Mouse (Mus musculus) gonadal fat pad, adult 2 months (tissue): Measurements from ENCODE around the gene Uba52. TPM values are rescaled to one million over a fixed set of nuclear protein-coding genes. Genes with fewer than 3 reads are reported as not detected.
"Not testable (repeated sequence)": the region's sequence is repeated elsewhere in the genome, so short reads cannot be mapped to it uniquely, and the experiment has no call there.

Experiments used
- DNase-seq: peaks from one replicate; pipeline ENCODE4 v3.0.0-alpha.2; 2012; ENCODE audit warnings: low read depth
- polyA plus RNA-seq: library from polyadenylated mRNA; depleted of rRNA; stranded (reverse); fragments of >200 nt; gene quantifications from 2 replicates; pipeline ENCODE4 v1.2.3, GENCODE M21; 2012

The Uba52 gene
- polyA plus RNA-seq, 1 experiment: 662 TPM

DNA sequence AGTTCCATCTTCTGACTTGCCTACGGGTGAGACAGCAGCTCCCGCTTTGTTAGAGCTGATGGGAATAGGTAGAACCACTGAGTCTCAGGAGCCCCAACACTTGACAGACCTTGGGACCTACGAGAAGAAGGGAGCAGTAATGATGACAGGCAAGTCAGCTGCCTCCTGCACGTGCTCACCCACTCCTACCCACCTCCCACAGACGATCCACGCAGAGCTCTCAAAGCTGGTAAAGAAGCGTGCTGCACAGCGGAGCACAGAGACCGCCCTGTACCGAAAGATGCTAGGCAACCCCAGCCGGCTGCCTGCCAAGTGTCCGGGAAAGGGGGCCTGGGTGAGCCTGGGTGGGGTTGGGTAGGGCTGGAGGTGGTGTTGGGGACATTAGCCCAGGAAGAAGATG, 23.7 kb upstream of the Uba52 start:
- DNase-seq: no peak

DNA sequence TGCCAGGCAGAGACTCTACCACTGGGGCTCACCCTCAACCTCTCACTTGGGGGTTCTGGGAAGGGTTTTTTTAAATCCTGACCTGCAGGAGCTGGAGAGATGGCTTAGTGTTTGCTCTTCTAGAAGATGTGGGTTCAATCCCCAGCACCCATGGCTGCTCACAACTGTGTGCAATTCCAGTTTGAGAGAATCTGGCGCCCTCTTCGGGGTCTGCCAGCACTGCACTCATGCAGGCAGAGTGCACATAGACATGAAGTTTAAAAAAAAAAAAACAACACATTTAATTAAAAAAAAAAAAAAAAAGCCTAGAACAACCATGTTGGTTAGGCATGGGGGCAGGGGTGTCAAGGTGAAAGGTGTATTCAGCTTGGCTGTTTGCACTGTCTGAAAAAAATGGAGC, 19.7 kb upstream of the Uba52 start:
- DNase-seq: no peak

DNA sequence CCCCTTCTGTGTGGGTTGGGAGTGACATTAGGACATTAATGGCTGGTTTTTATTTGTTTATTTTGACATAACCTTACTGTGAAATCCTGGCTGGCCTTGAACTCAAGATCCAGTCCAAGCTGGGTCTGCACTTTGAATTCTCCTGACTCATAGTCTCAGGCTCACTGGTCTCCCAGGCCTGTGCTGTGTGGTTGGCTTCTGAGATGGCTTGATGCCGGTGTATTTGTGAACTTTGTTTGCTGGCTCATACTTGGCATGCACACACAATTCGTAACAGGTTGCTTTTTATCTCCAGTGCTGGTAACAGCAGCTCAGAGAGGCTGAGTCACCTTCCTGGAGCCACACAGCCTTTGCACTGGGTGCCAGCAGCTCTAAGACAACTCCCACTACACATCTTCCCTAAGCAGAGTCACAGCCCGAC, 19.1 kb upstream of the Uba52 start:
- no peak for DNase-seq

DNA sequence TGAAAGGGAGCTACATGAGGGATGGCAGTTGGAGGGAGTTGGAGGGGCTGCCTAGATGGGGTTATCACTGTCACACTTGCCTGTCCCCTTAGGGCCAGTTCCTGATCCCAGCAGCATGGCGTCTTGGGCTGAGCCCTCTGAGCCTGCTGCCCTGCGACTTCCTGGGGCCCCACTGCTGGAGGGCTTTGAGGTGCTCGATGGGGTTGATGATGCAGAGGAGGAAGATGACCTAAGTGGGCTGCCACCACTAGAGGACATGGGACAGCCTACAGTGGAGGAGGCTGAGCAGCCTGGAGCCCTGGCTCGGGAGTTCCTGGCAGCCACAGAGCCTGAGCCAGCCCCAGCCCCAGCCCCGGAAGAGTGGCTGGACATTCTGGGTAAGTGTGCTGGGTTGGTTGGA, 18.7 kb upstream of the Uba52 start:
- DNase-seq: no peak

DNA sequence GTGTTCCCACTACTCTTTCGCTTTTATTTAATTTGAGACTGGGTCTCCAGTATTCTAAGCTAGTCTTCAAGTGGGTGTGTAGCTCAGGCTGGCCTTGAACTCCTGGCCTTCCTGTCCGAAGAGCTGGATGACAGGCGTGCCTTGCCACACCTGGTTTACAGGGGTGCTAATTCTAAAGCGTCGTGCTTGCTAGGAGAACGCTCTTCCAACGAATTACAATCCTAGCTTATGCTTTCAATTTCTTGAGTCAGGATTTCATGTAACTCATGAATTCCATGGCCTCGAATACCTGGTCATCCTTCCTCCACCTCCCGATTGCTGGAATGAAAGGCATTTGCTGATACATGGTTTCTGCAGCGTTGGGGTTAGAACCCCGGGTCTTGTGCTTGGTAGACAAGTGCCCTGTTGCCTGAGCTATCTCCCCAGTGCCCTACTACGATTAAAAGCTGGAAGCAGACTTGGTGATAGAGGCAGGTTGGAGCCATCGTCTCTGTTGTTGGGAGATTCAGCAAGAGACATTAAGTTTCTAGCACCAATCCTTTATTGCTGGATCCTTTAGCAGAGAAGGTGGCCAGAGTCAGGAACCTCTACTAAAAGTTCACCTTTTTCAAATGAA, 17.7 kb upstream of the Uba52 start:
- DNase-seq: no peak

DNA sequence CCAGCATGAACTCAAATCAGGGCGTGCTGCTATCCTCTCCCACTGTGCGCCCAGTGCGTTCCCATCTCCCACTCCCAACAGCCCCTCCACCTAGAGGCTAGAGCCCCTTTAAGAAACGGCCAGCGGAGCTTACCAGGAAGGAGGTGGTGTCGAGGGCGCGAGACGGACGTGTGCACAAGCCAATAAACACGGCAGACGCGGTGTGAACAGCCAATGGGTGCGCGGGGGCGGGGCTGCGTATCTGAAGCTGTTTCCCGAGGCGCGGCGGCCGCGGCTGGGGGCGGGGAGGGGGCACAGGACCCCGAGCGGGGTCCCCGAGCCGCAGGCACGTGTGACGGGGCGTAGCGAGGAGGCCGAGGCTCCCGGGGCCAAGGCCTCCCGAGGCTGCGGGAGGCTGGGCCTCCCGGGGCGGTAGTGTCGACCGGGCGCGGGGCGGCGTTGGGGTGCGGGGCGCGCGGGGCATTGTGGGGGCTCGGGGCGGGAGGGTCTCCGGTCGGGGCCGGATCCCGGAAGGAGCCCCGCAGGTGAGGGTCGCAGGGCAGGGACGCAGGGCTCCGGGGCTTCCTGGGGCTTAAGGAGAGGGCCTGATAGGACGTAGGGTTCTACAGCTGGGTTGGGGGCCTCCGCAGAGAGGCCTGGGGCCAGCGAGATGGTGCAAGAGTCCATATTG, 17.0 kb upstream of the Uba52 start, which contains the start of the genes Fkbp8 and Kxd1:
Fkbp8 (plus strand) TSS at position 213 of the 670 bp plus-strand sequence.
Kxd1 (minus strand) TSS at position 445 of the 670 bp plus-strand sequence.
- DNase-seq: no peak

DNA sequence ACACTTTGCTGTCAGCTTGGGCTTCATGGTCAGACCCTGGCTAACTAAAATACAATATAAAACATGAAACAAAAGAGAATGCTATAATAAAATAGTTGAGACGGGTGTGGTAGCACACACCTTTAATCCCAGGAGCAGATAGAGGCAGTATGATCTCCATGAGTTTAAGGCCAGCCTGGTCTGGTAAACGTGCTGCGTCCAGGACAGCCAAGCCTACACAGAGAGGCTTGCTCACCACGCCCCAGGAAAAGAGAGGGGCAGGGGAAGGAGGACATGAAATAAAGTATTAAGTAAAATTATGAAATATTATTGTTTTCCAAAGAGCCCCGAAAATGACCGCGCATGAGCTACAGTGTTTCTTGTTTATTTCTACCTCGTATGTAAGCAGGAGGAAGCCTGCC, 16.5 kb upstream of the Uba52 start:
- no peak for DNase-seq

DNA sequence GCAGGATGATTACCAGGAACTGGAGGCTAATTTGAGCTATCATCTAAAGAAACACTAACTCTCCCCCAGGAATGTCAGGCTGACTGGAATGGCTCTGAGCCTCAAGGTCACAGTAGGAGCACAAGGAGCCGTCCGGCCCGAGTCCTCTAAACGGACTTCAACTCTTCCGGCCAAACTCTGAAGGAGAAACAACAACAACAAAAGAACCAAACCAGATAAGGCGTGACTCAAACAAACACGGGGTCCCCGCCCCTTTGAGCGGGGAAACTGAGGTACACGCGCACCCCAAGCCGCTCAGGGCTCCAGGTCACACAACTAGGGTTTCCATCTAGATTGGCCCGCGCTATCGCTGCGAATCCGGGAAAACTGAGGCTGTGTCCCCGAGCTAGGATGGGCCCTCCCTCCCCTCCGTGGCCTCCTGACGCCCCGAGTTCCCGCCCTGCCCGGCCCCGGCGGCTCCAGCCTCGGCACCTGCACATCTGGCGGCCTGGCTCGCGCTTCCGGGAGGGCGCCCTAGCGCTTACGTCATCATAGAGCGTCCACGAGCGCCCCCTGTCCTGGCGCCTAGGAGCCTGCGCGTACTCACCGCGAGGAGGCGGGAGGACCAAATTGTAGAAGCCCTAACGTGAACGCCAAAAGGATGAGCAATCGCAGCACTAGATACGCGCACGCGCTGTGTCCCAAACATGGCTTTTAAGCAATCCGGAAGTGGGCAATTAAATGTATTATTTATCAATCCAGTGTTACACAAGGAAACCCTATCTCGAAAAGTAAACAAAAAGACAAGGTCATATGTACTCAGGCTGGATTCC, 12.2 kb upstream of the Uba52 start:
- no peak for DNase-seq

DNA sequence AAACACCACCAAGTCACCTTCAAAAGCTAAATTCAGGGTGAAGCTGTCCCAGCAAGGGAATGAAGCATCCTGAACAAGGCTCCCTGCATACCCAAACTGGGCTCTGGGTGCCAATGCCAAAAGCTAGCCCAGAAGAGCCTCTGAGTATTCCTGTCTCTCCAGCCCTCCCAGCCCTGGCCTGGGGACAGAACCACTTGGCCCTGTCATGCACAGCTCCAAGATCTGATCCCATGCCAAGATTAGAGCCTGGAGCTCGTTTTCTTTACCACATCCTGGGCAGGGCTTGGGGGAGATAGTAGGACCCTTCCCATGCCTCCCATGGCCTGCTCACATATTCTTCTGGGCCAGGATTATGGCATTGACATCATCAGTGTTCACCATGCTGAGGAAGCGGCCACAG, 9.0 kb upstream of the Uba52 start:
- DNase-seq: no peak

DNA sequence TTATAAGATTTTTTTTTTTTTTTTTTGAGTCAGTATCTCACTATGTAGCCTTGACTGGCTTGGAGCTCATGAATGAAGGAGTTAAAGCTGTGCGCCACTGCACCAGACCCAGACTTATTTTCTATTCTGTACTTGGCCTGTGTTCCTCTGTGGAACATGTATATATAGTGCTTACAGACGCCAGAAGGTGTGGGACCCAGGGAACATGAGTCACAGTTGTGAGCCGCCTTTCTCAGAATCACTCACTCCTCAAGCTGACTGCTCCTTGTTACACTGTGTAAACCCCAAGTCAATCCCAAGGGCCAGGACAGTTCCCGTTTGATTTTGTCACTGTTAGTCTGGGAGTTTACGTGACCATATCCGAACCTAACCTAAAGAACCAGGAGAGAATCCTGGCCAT, 8.4 kb upstream of the Uba52 start:
- DNase-seq: no peak

DNA sequence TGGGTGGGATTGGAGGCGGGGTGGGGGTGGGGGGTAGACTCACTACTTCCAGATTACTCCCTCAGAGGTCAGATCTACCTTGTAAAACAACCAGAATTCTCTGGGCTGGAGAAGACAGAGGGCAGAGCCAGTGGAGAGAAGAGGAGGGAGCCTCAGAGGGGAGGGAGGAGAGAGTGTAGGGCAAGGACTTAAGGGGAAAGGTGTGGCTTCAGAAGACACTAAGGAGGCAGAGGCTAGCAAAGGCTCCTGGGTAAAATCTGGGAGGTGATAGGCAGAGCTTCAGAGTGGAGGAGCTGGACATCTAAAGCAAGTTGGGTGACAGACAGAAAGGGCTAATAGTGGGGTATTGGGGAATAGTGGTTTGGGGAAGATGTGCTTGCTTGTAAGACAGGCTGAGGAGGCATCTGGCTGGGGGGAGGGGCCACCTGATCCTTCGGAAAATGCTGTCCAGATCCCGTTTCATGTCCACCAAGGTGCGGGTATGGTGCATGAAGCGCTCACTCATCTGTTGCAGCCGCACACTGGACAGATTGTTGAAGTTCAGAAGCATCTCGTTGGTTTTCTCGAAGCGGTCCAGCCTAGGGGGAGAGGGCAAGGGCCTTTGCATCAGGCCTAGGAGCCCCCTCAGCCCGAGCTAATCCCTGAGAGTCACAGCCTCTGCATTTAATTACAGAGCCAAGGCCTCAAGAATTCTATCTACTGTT, 7.5 kb upstream of the Uba52 start:
- DNase-seq: no peak

DNA sequence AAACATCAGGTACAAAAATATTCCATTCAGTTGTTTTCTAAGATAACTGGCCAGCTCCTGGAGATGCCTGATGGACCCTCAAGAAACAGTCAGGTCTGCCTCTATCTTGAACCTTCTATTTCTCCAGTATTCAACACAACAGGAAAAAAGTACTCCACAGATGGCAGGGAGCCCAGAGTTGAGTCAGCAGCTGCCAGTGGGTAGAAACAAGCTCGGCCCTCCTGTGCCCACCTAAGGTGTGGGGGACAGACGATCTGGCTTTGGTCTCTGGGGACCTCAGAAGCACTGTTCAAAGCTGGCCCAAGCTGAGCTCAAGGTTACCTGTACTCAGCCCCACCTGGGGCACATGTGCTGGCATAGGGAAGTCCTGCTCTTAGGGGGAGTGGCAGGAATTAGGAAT, 2.8 kb upstream of the Uba52 start:
- DNase-seq: no peak

DNA sequence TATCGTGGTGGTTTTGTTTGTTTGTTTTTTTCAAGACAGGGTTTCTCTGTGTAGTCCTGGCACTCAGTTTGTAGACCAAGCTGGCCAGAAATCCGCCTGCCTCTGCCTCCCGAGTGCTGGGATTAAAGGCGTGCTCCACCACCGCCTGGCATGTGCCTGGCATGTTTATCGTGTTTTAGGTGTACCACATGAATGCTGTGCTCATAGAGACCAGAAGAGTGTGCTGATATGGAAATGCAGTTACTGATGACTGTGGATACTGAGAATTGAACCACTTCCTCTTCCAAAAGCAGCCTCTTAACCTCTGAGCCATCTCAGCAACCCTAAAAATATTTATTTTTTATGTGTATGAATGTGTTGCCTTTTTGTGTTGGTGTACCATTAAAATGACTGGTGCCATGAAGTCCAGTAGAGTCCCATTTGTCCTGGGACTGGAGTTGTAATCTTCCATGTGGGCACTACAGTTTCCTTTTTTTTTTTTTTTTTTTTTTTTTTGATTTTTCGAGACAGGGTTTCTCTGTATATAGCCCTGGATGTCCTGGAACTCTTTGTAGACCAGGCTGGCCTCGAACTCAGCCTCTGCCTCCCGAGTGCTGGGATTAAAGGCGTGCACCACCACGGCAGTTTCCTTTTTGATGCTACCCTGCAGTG, 1.8 kb upstream of the Uba52 start:
- DNase-seq: no peak

DNA sequence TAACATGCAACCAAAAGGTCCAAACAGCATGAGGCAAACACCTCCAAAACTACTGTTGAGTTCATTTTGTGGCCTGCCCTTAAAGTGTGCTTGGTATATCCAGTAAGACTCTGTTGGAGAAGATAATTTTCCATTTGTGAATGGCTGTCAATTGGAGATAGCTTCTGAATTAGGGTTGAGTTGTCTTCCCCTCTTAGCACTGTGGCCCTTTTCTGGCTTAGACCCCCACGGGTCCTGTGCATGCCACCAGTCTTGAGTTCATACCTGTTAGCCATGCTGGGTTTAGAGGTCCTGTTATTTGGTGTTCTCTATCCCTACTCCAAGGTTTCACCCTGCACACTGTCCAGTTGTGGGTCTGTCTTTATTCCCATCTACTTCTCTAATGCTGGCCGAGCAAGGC, 1.2 kb upstream of the Uba52 start:
- no peak for DNase-seq

DNA sequence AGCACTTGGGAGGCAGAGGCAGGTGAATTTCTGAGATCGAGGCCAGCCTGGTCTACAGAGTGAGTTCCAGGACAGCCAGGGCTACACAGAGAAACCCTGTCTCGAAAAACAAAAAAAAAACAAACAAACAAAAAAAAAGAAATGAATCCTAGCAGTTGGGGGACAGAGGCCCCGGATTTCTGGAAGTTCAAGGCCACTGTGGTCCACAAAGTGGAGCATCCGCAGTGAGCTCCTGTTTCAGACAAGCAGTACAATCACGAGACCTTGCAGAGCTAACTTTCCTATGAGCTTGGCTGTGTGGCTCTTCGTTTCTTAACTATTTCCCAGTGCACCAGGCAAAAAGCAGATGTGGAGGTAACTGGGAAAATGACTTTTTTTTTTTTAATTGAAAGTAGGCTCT, 573 bp upstream of the Uba52 start:
- not testable (repeated sequence) for DNase-seq

DNA sequence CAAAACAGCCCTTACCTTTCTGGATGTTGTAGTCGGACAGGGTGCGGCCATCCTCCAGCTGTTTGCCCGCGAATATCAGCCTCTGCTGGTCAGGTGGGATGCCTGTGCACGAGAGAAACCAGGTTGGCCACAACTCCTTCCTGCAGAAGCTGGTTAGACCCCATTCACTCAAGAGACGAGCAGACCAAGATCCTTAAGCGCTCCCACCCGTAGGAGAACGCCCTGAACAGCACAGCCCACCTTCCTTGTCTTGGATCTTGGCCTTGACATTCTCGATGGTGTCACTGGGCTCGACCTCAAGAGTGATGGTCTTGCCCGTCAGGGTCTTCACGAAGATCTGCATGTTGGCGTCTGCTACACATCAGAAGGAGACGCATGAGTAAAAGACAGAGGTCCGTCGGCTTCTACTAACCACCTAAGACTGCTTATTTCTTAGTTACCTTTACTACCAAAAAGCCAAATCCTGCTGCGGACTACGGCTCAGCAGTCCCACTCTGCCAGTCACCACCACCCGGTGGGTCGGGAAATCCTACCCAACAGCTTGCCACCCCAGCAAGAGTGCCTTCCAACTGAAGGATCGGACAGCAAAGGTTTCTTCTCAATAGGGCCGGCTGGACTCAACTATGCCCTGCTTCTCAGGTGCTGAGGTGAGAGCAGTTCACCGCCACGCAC, 1.2 kb downstream of the Uba52 start:
- DNase-seq: no peak

DNA sequence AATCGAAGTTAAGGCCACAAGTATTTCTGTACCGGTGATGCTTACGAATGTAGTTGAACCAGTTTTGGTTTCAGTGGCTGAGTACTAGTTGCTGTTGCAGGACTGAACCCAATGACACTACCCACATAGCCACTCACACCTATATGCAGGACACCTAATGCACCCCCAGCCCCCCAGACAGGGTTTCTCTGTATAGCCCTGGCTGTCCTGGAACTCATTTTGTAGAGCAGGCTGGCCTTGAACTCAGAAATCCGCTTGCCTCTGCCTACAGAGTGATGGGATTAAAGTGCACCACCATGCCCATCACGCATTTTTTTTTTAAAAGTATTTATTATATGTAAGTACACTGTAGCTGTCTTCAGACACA, 3.6 kb downstream of the Uba52 start:
- no peak for DNase-seq

DNA sequence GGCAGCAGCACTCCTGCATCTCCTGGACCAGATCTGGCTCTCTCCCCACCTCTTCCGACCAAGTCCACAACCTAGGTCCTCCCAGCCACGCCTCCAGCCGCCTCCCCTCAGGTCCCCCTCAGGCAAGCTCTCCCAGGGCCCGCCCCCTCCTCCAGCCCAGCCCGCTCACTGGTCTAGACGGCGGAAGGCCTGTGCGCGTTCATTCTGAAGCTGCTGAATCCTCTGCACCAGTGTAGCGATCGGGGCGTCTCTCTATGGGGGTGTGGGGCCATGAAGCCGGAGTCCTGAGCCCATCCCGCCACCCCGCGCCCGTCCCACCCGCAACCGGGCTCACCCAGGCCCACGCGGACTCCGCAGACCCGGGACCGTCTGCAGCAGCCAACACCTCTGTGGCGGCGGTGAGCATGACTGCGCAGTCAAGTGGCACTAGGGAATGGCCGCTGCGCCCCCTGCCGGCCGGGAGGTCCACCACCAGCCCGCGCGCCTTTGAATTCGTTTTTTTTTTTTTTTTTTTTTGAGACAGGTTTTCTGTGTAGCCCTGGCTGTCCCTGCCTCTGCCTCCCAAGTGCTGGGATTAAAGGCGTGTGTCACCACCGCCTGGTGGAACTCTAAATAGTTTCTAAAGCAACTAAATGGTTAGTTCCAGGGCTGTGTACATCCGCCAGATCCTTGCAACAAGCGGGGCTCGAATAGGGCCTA, 4.1 kb downstream of the Uba52 start, which contains the start of gene Rex1bd:
Rex1bd (minus strand) TSS at position 425 of the 699 bp plus-strand sequence.
- DNase-seq: no peak

DNA sequence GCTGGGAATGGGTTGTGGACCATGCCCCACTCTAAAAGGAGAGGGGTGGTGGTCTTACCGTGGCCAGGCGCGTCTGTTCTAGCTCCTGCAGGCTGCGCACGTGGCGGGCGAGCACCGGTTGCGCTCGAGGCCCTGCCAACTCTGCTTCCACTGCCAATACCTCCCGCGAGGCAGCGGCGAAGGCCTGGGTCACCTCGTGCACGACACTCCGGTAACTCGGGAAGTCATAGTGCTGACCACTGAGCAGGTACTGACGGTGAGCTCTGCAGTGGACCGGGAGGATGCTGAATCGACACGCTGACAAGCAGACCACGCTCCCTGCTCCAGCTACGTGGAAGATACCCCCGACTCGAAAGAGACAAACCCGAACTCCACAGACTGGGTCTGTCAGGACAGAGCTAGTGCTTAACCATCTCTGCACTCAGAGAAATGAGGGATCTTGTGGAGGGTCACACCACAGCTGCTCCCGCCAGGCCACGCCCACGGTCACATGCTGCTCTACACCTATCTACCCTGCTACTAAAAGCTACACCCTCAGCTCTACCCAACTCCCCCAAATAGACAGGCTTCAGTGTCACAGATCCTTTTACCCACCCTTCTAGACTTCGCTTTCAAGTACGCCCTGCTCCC, 4.8 kb downstream of the Uba52 start:
- no peak for DNase-seq

DNA sequence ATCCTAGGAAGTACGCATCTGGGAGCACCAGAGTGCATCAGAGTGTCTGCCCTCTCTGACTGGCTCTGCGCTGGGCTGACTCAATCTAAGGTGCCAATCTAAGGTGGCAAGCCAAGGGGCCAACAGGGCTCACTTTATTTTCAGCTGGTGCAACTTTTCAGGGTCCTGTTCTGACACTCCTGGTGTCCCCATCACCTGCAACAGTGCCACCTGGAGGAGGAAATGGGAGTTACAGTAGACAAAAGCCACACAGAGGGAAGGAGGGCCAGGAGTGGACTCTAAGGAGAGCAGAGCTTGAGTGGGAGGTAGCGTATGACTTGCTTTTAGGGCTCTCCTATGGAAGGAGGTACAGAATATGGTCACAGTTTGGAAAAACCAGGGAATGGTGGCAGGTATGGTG, 5.8 kb downstream of the Uba52 start:
- DNase-seq: no peak
